Mouse (Mus musculus) heart, adult 11 months (tissue): ENCODE results near the gene Otos.

Source experiments
- DNase-seq: peaks from one replicate; pipeline ENCODE4 v3.0.0; 2022

Gene Otos

GRCm38 (mm10) chr1:92596019-92596418, 52.6 kb downstream of the Otos start:
- DNase-seq, result no peak
